Mouse (Mus musculus): ENCODE data around the gene Cpxm2. TPM values are rescaled to one million over a fixed set of nuclear protein-coding genes. Genes with fewer than 3 reads are reported as not detected.

The Cpxm2 gene
- total RNA-seq, 2 experiments from 2014 or later: 3.1 to 7.0 TPM

GRCm38 (mm10) chr7:132153725-132154147 is 803 bp downstream of the Cpxm2 start:
- no peak for DNase-seq
- intact Hi-C loops (cut with DNase I): no loop called here

GRCm38 (mm10) chr7:132145227-132145800 is 9.2 kb downstream of the Cpxm2 start:
- no peak for DNase-seq

DNA sequence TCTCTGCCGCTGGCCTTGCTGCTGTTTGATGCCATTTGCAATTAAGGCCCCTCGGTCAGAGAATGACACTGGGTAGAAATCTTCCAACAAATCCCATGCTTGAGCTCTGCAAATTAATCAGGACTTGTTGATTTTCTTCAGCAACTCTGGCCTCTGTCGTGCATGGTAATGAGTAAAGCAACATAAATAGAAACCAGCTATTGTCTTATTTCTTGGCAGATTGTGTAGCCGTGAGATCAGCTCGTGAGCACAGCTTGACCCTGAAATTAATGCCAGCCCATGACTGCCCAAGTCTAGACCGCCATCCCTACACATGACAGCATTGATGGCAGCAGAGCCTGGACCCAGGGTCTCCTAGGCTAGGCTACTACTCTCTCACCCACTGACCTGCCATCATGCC is 25.9 kb downstream of the Cpxm2 start:
- intact Hi-C loops (cut with DNase I): no loop called here
- no peak for DNase-seq

More at GRCm38 (mm10) chr7:132145227-132145800, 9.2 kb downstream of the Cpxm2 start:
- intact Hi-C loops (cut with DNase I): no loop called here

- intact Hi-C loops (cut with DNase I): no loop called here
- DNase-seq: no peak
Measured at GRCm38 (mm10) chr7:132124948-132125347, 29.6 kb downstream of the Cpxm2 start.

DNA sequence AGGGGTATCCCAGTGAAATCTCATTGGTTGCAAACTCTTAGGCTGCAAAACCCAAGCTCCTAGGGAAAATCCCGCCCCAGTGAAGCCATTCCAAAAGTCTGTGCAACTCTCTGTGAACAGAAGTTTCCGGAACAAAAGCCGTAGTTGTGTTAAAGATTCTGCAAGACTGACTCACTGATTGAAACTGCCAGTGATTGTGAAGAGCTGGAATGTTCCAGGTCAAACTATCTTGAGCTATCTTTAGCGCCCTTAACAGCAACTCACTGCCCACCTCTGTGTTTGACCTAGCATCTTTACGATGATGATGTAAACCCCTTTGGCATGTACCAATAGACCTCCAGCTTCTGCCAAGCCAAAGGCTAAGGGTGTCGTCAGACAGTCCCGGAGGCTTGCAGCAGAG is 31.3 kb downstream of the Cpxm2 start:
- no peak for DNase-seq
- intact Hi-C loops (cut with DNase I): no loop called here

DNA sequence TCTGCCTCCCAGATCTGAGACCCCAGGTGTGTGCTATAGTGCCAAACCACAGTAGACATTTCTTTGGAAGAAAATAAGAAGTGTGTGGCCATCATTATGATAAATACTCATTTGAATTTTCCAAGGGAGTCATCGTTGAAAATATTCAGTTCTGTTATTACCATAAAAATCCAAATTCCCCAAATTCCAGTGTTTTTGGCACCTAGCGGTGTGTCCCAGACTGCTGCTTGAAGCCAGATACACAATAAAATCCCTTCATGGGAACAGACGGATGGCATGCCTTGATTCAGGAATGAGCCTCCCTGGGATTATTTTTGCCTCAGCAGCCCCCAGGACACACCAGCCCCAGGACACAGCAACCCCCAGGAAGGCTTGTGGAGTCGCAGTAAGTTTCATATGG is 34.7 kb downstream of the Cpxm2 start:
- intact Hi-C loops (cut with DNase I): no loop called here
- no peak for DNase-seq

DNA sequence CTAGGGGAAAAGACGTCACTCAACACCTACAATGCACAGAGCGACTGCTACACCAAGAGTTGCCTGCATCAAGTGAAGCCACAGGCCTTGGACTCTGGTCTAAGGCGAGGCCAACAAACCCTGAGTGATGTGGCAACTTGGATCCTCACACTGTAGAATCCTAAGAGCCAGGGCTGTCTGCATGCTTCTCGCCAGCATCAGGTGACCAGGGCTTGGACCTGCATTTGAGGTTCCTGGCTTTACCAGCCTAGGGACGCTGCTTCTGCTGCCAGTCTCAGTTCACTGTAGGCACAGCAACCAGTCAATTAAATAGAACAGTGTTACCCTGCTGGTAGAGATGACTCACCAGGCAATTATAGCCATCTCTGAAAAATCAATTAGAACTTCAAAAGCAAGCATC is 42.8 kb downstream of the Cpxm2 start:
- intact Hi-C loops (cut with DNase I): no loop called here

GRCm38 (mm10) chr7:132110308-132110707 is 44.2 kb downstream of the Cpxm2 start:
- no peak for DNase-seq
- intact Hi-C loops (cut with DNase I): no loop called here

More for the DNA sequence above, 42.8 kb downstream of the Cpxm2 start:
- DNase-seq: no peak

DNA sequence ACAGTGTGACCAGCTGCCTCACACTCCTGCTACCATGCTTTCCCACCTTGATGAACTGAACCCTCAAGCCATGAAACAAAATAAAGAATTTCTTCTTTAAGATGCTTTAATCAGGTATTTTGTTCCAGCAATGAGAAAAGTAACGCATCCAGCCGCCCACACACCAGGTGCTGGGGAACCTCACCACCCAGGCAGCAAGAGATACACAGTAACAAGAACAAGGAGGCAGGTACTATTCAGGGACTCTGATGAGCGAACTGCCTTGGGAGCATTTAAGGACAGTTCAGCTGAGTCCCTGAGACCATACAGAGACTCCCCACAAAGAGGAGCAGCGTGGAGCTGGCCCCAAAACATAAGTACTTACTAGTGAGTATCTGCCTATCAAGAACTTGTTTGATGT is 47.6 kb downstream of the Cpxm2 start:
- DNase-seq: no peak
- intact Hi-C loops (cut with DNase I): no loop called here

DNA sequence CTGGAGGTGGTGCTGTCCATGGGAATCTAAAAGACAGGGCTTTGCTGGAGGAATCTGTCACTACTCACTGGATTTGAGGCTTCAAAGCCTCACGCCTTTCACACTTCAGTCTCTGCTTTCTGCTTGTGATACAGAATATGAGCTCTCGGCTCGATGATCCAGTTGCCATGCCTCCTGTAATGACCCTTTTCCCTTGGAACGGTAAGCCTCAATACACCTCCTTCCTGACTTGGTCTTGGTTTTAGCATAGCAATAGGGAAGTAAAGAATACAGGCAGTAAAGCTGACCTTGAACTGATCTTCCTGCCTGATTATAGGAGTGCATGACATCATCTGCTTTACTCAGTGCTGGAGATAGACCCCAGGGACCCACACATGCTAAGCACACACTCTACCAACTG is 49.2 kb downstream of the Cpxm2 start:
- DNase-seq: no peak
- intact Hi-C loops (cut with DNase I): no loop called here

DNA sequence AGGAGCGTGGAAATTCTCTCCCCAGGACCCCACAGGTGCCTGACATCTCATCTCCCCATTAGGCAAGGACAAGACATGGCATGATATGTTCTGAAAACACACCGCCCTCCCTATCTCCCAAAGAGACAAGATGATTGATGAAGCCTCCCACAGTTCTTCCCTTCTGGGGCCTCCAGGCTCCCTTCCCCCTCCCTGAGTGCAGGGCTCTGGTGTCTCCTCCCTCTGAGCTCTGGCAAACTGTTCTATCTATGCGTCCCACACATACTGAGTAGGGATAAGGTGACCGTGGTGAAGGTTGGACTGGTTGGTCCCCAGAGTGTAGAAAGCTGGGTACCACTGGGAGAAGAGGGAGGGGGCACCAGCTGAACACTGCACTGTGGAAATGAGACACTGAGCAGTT is 56.1 kb downstream of the Cpxm2 start:
- no peak for DNase-seq
- intact Hi-C loops (cut with DNase I): no loop called here

GRCm38 (mm10) chr7:132094666-132095065 is 59.9 kb downstream of the Cpxm2 start:
- intact Hi-C loops (cut with DNase I): no loop called here
- no peak for DNase-seq

DNA sequence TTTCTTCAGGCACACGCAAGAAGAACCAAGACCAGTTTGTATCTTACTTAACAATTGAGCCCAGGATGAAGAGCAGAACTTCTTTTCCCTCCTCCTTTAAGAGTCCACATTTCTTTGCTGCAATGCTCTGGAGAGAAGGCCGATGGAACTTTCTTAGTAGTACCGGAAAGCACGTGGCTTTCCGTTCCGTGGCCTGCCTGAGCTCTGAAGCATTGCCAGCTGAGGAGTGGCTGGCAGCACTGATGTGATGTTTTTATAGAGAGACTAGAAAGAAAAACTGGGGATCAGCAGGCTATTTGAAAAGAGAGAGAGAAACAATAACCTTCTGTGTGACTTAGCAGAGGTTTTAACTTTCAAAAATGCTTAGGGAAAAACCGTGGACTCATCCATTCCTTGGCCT is 63.0 kb downstream of the Cpxm2 start:
- intact Hi-C loops (cut with DNase I): no loop called here
- no peak for DNase-seq

DNA sequence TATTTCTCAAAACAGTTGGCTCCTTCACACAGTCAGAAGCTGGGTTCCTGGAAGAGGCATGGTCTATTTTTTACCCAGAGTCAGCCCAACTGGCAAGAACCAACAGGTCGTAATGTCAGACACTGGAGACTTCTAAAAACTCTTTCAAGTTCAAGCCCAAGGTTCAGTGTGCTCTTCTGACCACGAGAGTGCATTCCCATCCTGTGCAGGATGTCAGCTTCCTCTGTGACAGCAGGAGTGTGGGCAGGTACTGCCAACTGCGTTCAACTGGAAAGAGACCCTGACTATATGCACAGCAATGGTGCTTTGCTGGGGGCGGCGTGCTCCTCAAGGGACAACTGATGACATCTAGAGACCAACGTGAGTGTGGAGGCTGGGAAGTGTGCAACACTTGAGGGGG is 65.9 kb downstream of the Cpxm2 start:
- DNase-seq: no peak
- intact Hi-C loops (cut with DNase I): no loop called here

GRCm38 (mm10) chr7:132088181-132088580 is 66.4 kb downstream of the Cpxm2 start:
- DNase-seq: no peak
- intact Hi-C loops (cut with DNase I): no loop called here

GRCm38 (mm10) chr7:132075825-132076224 is 78.7 kb downstream of the Cpxm2 start:
- intact Hi-C loops (cut with DNase I): no loop called here
- DNase-seq: no peak

- intact Hi-C loops (cut with DNase I): no loop called here
- DNase-seq: no peak
Measured at GRCm38 (mm10) chr7:132074503-132074902, 80.0 kb downstream of the Cpxm2 start.

GRCm38 (mm10) chr7:132070877-132071625 is 83.5 kb downstream of the Cpxm2 start:
- intact Hi-C loops (cut with DNase I): no loop called here
- DNase-seq: no peak

GRCm38 (mm10) chr7:132067951-132068350 is 86.6 kb downstream of the Cpxm2 start:
- intact Hi-C loops (cut with DNase I): no loop called here
- DNase-seq: no peak

DNA sequence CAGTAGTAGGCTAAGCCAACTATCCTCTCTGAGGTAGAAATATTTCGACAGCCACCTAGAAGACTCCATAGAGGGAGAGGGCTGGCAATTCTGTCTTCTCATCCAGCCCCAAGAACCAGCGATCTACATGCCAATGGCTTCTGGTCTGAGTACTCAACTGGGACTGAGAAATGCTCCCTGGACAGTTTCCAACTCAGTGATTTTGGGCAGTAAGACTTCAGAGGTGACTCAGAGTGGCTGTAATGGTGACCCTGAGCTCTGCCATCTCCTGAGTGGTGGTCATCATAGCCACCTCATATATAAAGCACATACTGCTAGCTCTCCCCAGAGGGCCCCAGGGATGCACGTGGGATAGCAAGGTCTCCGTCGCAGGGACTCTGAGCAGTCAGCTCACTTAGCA is 87.0 kb downstream of the Cpxm2 start:
- no peak for DNase-seq
- intact Hi-C loops (cut with DNase I): no loop called here

DNA sequence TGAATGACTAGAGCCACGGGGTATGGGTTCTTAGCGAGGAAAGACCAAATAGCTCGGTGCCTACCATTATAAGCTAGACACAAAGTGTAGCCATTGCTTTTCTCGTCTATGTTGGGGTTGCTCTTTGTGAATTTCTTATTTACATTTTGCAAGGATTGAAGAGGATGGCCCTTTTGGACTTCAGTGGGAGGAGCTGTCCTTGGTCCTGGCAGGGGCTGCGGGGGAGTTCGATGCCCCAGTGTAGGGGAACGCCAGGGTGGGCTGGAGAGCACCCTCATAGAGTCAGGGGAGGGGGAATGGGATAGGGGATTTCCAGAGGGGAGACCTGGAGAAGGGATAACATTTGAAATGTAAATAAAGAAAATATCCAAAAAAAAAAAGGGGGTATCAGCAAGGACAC is 94.4 kb downstream of the Cpxm2 start:
- intact Hi-C loops (cut with DNase I): no loop called here
- no peak for DNase-seq

DNA sequence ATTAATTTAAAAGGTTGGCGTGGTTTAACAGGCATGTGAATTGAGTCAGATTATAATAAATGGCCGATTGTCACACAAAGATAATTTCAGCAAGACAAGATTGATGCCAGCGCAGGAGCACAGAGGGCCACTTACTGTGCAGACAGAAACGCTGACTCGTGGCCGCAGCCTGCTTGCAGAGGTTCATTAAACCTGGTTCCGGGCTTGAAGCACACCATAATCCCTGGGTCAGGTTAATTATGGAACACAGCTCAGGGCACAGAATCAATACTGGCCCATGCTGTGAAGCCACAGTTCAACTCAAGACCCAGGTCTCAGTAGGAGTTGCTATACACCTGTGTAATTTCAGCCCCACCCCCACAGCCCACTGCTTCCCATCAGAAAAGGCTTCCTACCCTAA is 98.0 kb downstream of the Cpxm2 start:
- no peak for DNase-seq
- intact Hi-C loops (cut with DNase I): no loop called here

- DNase-seq: no peak
- intact Hi-C loops (cut with DNase I): no loop called here
Measured at GRCm38 (mm10) chr7:132046662-132047061, 107.9 kb downstream of the Cpxm2 start.

Data from heart, postnatal 36 days (tissue).